In genomic region chr6:30619606-30620005, GRCm38 (mm10) we compare ENCODE assay signal across 22 mouse cellular contexts. TPM values are rescaled to one million over a fixed set of nuclear protein-coding genes. Genes with fewer than 3 reads are reported as not detected.
DNase-seq lines count a peak whose midpoint lies in the region; ATAC-seq and TF ChIP-seq lines count a peak whose summit lies in the region.
"Had no signal": no experiment of that assay in that cellular context is flagged by ENCODE, and none has a peak within 500 bp of the region (broad histone marks: within the 10 kb centered on the region; RNA-seq: fewer than 3 reads in every experiment).

No protein-coding gene starts in this region.

- H3K4me1 ChIP-seq in heart, embryonic 10.5 days = peaks cover 85% of the 10 kb centered on the region
- peaks cover 44% of the 10 kb centered on the region for H3K4me1 ChIP-seq in heart, embryonic 11.5 days (ENCODE audit: control insufficient read depth, insufficient read depth, low read length)
- peaks cover 56% of the 10 kb centered on the region for H3K4me1 ChIP-seq in midbrain, embryonic 12.5 days
- peaks cover 7% of the 10 kb centered on the region; the same call in 1 of the 2 replicates for H3K4me1 ChIP-seq in midbrain, postnatal 0 days (ENCODE audit: insufficient read depth, low read length)
- peaks cover 69% of the 10 kb centered on the region for H3K4me1 ChIP-seq in limb, embryonic 10.5 days

- H3K27me3 ChIP-seq in heart, embryonic 10.5 days (ENCODE audit: insufficient read depth, poor library complexity, severe bottlenecking) = no peaks in the 10 kb centered on the region
- H3K27me3 ChIP-seq in heart, embryonic 11.5 days (ENCODE audit: control insufficient read depth, insufficient read depth, low read length) = no peaks in the 10 kb centered on the region
- H3K27me3 ChIP-seq in midbrain, embryonic 12.5 days = no peaks in the 10 kb centered on the region
- H3K27me3 ChIP-seq in midbrain, postnatal 0 days (ENCODE audit: insufficient read depth, low read length) = no peaks in the 10 kb centered on the region
- H3K27me3 ChIP-seq in limb, embryonic 10.5 days (ENCODE audit: low read depth, poor library complexity, severe bottlenecking) = no peaks in the 10 kb centered on the region
- H3K27me3 ChIP-seq: lung, embryonic 15.5 days had no signal

- H3K9ac ChIP-seq in heart, embryonic 11.5 days (ENCODE audit: low read depth, low read length) = no peak overlapping the region
- no peak overlapping the region for H3K9ac ChIP-seq in midbrain, embryonic 12.5 days (replicated peaks)
- no peak overlapping the region for H3K9ac ChIP-seq in midbrain, postnatal 0 days (replicated peaks; ENCODE audit: low read length, poor library complexity, severe bottlenecking)
- H3K9ac ChIP-seq: liver, embryonic 14.5 days; lung, embryonic 15.5 days had no signal

- no peak for TF ChIP-seq CTCF in midbrain, postnatal 0 days (IDR thresholded peaks at IDR 0.05)

- 78% methylated on average over 5 of the region's 5 CpGs for WGBS in heart, embryonic 10.5 days
- WGBS in heart, embryonic 11.5 days (ENCODE audit: insufficient replicate concordance) = 74% methylated on average over 5 of the region's 5 CpGs
- 64% methylated on average over 5 of the region's 5 CpGs for WGBS in midbrain, embryonic 12.5 days
- 65% methylated on average over 5 of the region's 5 CpGs for WGBS in midbrain, postnatal 0 days
- 77% methylated on average over 5 of the region's 5 CpGs for WGBS in limb, embryonic 10.5 days

- H3K36me3 ChIP-seq in heart, embryonic 10.5 days = no peaks in the 10 kb centered on the region
- H3K36me3 ChIP-seq in heart, embryonic 11.5 days (ENCODE audit: control insufficient read depth, insufficient read depth, low read length) = no peaks in the 10 kb centered on the region
- H3K36me3 ChIP-seq in midbrain, embryonic 12.5 days = no peaks in the 10 kb centered on the region
- no peaks in the 10 kb centered on the region for H3K36me3 ChIP-seq in midbrain, postnatal 0 days (ENCODE audit: insufficient read depth, low read length)
- no peaks in the 10 kb centered on the region for H3K36me3 ChIP-seq in limb, embryonic 10.5 days
- H3K36me3 ChIP-seq: lung, embryonic 15.5 days had no signal

- no peak for ATAC-seq in heart, embryonic 11.5 days (replicated peaks; ENCODE audit: insufficient number of reproducible peaks, low FRiP score, low TSS enrichment)
- ATAC-seq in midbrain, embryonic 12.5 days (ENCODE audit: low FRiP score, low read depth) = no peak
- ATAC-seq in midbrain, postnatal 0 days (ENCODE audit: low FRiP score) = no peak
- ATAC-seq: inflammation-experienced regulatory T-cells, adult 6 months had no signal

- no peak overlapping the region for H3K4me3 ChIP-seq in heart, embryonic 10.5 days
- no peak overlapping the region for H3K4me3 ChIP-seq in heart, embryonic 11.5 days (ENCODE audit: low read depth, low read length)
- H3K4me3 ChIP-seq in midbrain, embryonic 12.5 days = no peak overlapping the region
- no peak overlapping the region for H3K4me3 ChIP-seq in midbrain, postnatal 0 days (ENCODE audit: low read depth, low read length)
- H3K4me3 ChIP-seq in limb, embryonic 10.5 days = no peak overlapping the region
- H3K4me3 ChIP-seq: gastrocnemius, adult 2 months; left cerebral cortex, adult 2 months; lung, embryonic 15.5 days had no signal

- no peaks in the 10 kb centered on the region for H3K9me3 ChIP-seq in heart, embryonic 10.5 days
- H3K9me3 ChIP-seq in heart, embryonic 11.5 days (replicated peaks; ENCODE audit: control insufficient read depth, low read length) = no peaks in the 10 kb centered on the region
- H3K9me3 ChIP-seq in midbrain, embryonic 12.5 days = no peaks in the 10 kb centered on the region
- H3K9me3 ChIP-seq in midbrain, postnatal 0 days (ENCODE audit: low read length) = no peaks in the 10 kb centered on the region
- no peaks in the 10 kb centered on the region for H3K9me3 ChIP-seq in limb, embryonic 10.5 days (replicated peaks)
- H3K9me3 ChIP-seq: lung, embryonic 15.5 days had no signal

- peak overlapping the region; percentile 89 for H3K27ac ChIP-seq in heart, embryonic 10.5 days
- no peak overlapping the region; the same call in 1 of the 2 replicates for H3K27ac ChIP-seq in heart, embryonic 11.5 days (ENCODE audit: low read depth, low read length)
- 0 out of 2 replicates have a peak overlapping the region, but pooled peaks have one; percentile 92 for H3K27ac ChIP-seq in midbrain, embryonic 12.5 days (replicated peaks)
- no peak overlapping the region for H3K27ac ChIP-seq in midbrain, postnatal 0 days (ENCODE audit: low read depth, low read length)
- H3K27ac ChIP-seq in limb, embryonic 10.5 days = peak overlapping the region; percentile 91
- H3K27ac ChIP-seq: left cerebral cortex, adult 2 months; liver, embryonic 14.5 days had no signal

- no peak overlapping the region for H3K4me2 ChIP-seq in heart, embryonic 11.5 days
- H3K4me2 ChIP-seq in midbrain, embryonic 12.5 days (replicated peaks) = no peak overlapping the region
- H3K4me2 ChIP-seq in midbrain, postnatal 0 days (ENCODE audit: low read depth, low read length, poor library complexity, severe bottlenecking) = no peak overlapping the region
- H3K4me2 ChIP-seq: lung, embryonic 15.5 days had no signal

- DNase-seq in adrenal gland, adult (ENCODE audit: inconsistent age in 2 of 2, low spot score in 1 of 2) = peak; percentile 33 to 79
- DNase-seq in adrenal gland, postnatal 10 days = no peak
- DNase-seq in heart, embryonic 10.5 days (ENCODE audit: low spot score) = no peak
- DNase-seq in midbrain, postnatal 0 days (ENCODE audit: low spot score) = no peak
- DNase-seq in limb, embryonic 10.5 days (ENCODE audit: low spot score) = no peak
- DNase-seq in thymus, postnatal 14 days = no peak
- DNase-seq: cerebellum, adult 11-12 months; cerebellum, postnatal 14 days; gastrocnemius, adult 2 months; kidney, adult 2 months; kidney, postnatal 14 days; right cerebral cortex, postnatal 14 days; spleen, adult 18-20 months had no signal

RNA-seq across cellular contexts. Expression of gene Cpa5, which starts 8.8 kb away (rescaled TPM):
- total RNA-seq in adrenal gland, postnatal 10 days (2021) = not detected
- polyA plus RNA-seq in heart, embryonic 10.5 days (2016; fragmentation: Nextera tagmentation; extraction: Ambion mirVana) = 0.97 and 2.1 TPM in 2 replicates
- 1.4 and 2.7 TPM in 2 replicates for polyA plus RNA-seq in heart, embryonic 11.5 days (2014; fragmentation: Nextera tagmentation; extraction: Ambion mirVana)
- 0.14 and 0.30 TPM in 2 replicates for polyA plus RNA-seq in midbrain, embryonic 12.5 days (2016; fragmentation: Nextera tagmentation; extraction: Ambion mirVana)
- total RNA-seq in midbrain, postnatal 0 days (2014; rRNA removed) = not detected in 2 replicates
- polyA plus RNA-seq in midbrain, postnatal 0 days (2015; fragmentation: Nextera tagmentation; extraction: Ambion mirVana) = 0.13 TPM in 1 of 2 replicates, not detected in the other
- 0.23 and 0.35 TPM in 2 replicates for polyA plus RNA-seq in limb, embryonic 10.5 days (2016; fragmentation: Nextera tagmentation; extraction: Ambion mirVana)
- total RNA-seq: gastrocnemius, adult 2 months; hematopoietic stem cell, adult 5-6 weeks; left cerebral cortex, adult 2 months; neutrophil, adult 5-6 weeks had no signal
- polyA plus RNA-seq: inflammation-experienced regulatory T-cells, adult 6 months; kidney, adult 2 months; lung, embryonic 15.5 days had no signal

RNA-seq across cellular contexts. Expression of gene Cpa1, which starts 19.4 kb away (rescaled TPM):
- total RNA-seq in adrenal gland, postnatal 10 days (2021) = under 1 TPM in 1 of 2 experiments, not detected in 1; 0.36 TPM
- 3.9 and 4.3 TPM in 2 replicates for polyA plus RNA-seq in heart, embryonic 10.5 days (2016; fragmentation: Nextera tagmentation; extraction: Ambion mirVana)
- 2.4 and 2.5 TPM in 2 replicates for polyA plus RNA-seq in heart, embryonic 11.5 days (2014; fragmentation: Nextera tagmentation; extraction: Ambion mirVana)
- 0.42 TPM in 1 of 2 replicates, not detected in the other for polyA plus RNA-seq in midbrain, embryonic 12.5 days (2016; fragmentation: Nextera tagmentation; extraction: Ambion mirVana)
- 0.60 and 0.94 TPM in 2 replicates for total RNA-seq in midbrain, postnatal 0 days (2014; rRNA removed)
- 0.44 and 0.51 TPM in 2 replicates for polyA plus RNA-seq in midbrain, postnatal 0 days (2015; fragmentation: Nextera tagmentation; extraction: Ambion mirVana)
- 0.38 TPM in 2 replicates for polyA plus RNA-seq in limb, embryonic 10.5 days (2016; fragmentation: Nextera tagmentation; extraction: Ambion mirVana)
- total RNA-seq: gastrocnemius, adult 2 months; hematopoietic stem cell, adult 5-6 weeks; left cerebral cortex, adult 2 months; neutrophil, adult 5-6 weeks had no signal
- polyA plus RNA-seq: inflammation-experienced regulatory T-cells, adult 6 months had no signal

RNA-seq across cellular contexts. Expression of gene Cpa4, which starts 51.4 kb away (rescaled TPM):
- total RNA-seq in adrenal gland, postnatal 10 days (2021) = 1 to 10 TPM; 1.4 to 1.7 TPM
- 1.2 and 1.7 TPM in 2 replicates for polyA plus RNA-seq in heart, embryonic 10.5 days (2016; fragmentation: Nextera tagmentation; extraction: Ambion mirVana)
- 2.4 TPM in 2 replicates for polyA plus RNA-seq in heart, embryonic 11.5 days (2014; fragmentation: Nextera tagmentation; extraction: Ambion mirVana)
- 1.6 and 1.9 TPM in 2 replicates for polyA plus RNA-seq in midbrain, embryonic 12.5 days (2016; fragmentation: Nextera tagmentation; extraction: Ambion mirVana)
- 0.42 and 0.49 TPM in 2 replicates for total RNA-seq in midbrain, postnatal 0 days (2014; rRNA removed)
- polyA plus RNA-seq in midbrain, postnatal 0 days (2015; fragmentation: Nextera tagmentation; extraction: Ambion mirVana) = 0.75 and 0.79 TPM in 2 replicates
- 1.1 and 1.4 TPM in 2 replicates for polyA plus RNA-seq in limb, embryonic 10.5 days (2016; fragmentation: Nextera tagmentation; extraction: Ambion mirVana)
- total RNA-seq: gastrocnemius, adult 2 months; hematopoietic stem cell, adult 5-6 weeks; neutrophil, adult 5-6 weeks had no signal
- polyA plus RNA-seq: gonadal fat pad, adult 2 months; inflammation-experienced regulatory T-cells, adult 6 months; kidney, adult 2 months had no signal

Comparison
In these comparisons a context has a peak if more than half of its experiments do, and no peak if none do; other contexts are left out.
1. DNase-seq: peak in adrenal gland, adult (2 of 2); none in adrenal gland, postnatal 10 days (single experiment), heart, embryonic 10.5 days (single experiment), midbrain, postnatal 0 days (single experiment), limb, embryonic 10.5 days (single experiment) and thymus, postnatal 14 days (single experiment).
2. H3K27ac ChIP-seq: peak in heart, embryonic 10.5 days (single experiment), midbrain, embryonic 12.5 days (single experiment) and limb, embryonic 10.5 days (single experiment); none in heart, embryonic 11.5 days (single experiment) and midbrain, postnatal 0 days (single experiment).